Mouse (Mus musculus) bone marrow macrophage, adult 2 months (primary cell): ENCODE data around the gene Sirpa. TPM values are rescaled to one million over a fixed set of nuclear protein-coding genes. Genes with fewer than 3 reads are reported as not detected.

Source experiments
- H3K27ac ChIP-seq: 2 replicates; pipeline ENCODE4 v1.5.1; 2012; ENCODE audit warnings: low read depth, low read length; ENCODE audit not compliant: insufficient read depth
- H3K4me1 ChIP-seq: 2 replicates; pipeline ENCODE4 v1.6.1; 2012; ENCODE audit warnings: low read length; ENCODE audit not compliant: control insufficient read depth, insufficient read depth
- H3K4me3 ChIP-seq: 2 replicates; pipeline ENCODE4 v1.5.1; 2012; ENCODE audit warnings: mild to moderate bottlenecking, low read length, moderate library complexity; ENCODE audit not compliant: insufficient read depth
- CTCF ChIP-seq: IDR thresholded peaks from 2 replicates; pipeline ENCODE4 v1.5.1; 2012; ENCODE audit warnings: low read depth, mild to moderate bottlenecking, low read length, moderate library complexity
- POLR2A ChIP-seq: IDR thresholded peaks from 2 replicates; pipeline ENCODE4 v1.6.1; 2012; ENCODE audit warnings: mild to moderate bottlenecking, low read depth, low read length, borderline replicate concordance
- polyA plus RNA-seq: library from polyadenylated mRNA; stranded (reverse); fragments of >200 nt; gene quantifications from 2 replicates; pipeline ENCODE4 v1.2.4, GENCODE M21; 2012; ENCODE audit not compliant: missing spikeins, insufficient read depth, insufficient read length

Sirpa gene
- polyA plus RNA-seq, 1 experiment: 1,400 TPM

DNA sequence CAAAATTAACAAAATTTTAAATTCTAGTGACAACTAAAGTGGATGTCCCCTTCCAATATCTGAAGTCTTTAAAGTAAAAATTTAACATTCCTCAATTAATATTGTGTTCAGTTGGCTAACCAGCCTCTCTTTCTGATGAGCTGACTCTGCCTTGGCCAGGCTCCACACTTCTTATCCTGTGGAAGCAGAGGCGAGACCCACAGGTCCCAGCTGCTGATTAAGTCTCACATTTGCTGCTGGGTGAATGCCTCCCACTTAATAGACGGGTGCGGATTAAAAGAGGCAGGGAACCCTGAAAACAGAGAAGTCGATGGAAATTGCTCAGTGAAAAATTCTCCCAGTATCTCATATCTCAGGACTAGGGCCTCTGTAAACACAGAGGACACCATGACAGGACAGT is 69.8 kb downstream of the Sirpa start:
- H3K4me1 ChIP-seq: no peaks in the 10 kb centered on the region
- H3K27ac ChIP-seq: no peak overlapping the region
- no peak for TF ChIP-seq CTCF

DNA sequence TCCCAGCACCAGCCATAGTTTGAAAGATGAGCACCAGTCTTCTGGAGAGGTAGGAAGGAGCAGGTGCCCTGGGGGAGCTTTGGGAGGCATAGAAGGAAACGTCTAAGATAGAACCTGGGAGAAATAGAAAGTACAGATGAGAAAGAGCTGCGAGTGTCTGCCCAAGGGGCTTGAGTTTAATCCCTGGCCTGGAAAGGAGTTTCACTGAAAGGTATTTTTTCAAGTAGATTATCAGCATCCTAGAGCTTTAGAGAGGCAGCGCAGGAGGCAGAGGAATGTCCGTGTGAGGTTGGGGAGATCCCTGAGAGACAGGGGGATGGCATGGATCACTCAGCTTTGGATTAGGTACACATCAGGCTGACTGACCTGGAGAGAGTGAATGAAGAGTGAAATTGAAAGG is 79.3 kb downstream of the Sirpa start:
- no peaks in the 10 kb centered on the region for H3K4me1 ChIP-seq
- no peak overlapping the region for H3K4me3 ChIP-seq
- H3K27ac ChIP-seq: no peak overlapping the region
- TF ChIP-seq CTCF: no peak
- TF ChIP-seq POLR2A: no peak

More for the DNA sequence above, 69.8 kb downstream of the Sirpa start:
- no peak overlapping the region for H3K4me3 ChIP-seq

DNA sequence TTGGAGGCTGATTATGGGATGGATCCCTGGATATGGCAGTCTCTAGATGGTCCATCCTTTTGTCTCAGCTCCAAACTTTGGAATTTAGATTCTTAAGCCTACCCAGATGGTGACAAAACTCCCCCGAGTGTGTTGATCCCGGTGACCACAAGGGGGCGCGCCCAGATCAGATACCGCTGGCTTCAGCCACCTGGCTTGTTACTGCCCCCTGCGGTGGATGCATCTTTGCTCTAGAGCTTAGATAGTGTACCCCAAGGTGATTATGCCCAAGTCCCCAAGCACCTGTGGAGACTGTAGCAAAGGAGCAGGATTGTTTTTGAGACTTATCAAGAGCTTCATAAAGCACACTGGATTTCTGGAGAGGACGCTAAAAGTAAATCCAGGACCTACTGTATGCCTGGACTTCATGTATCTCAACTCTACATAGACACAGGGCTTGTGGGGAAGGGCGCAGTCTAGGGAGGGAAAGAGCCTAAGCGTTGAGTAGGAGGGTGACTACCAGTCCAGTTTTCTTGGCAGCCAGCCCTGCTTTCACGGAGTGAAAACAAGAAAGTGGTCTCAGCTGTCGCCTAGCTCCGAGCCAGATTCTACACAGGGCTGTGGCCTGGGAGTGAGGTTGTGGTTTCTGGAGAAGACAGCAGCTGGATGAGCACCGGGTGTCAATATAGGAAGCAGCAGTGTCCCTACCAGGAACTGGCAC is 82.5 kb downstream of the Sirpa start:
- Histone ChIP-seq H3K4me3 (no peak overlapping the region), H3K27ac (no peak overlapping the region), H3K4me1 (no peaks in the 10 kb centered on the region)
- TF ChIP-seq CTCF (peak; percentile 99), POLR2A (no peak)

DNA sequence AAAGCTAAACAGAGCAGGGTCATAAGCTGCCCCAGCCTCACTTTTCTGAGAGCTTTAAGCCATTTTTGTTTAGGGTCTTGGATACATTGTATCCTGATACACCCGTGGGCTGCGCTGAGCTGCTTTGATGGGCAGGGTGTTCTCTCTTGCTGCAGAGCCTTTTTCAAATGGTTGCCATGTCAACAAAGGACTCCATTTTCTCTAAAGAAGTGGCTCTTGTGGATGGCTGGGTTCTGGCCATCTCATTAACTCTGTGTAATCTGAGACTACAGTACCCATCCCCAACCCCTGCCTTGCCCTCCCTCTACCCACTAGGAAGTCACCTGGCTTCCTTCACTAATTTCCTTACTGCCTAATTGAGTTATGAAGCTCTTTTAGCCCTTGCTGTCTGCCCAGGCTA is 85.0 kb downstream of the Sirpa start:
- no peak overlapping the region for H3K4me3 ChIP-seq
- no peak overlapping the region for H3K27ac ChIP-seq
- H3K4me1 ChIP-seq: no peaks in the 10 kb centered on the region
- TF ChIP-seq POLR2A: no peak
- TF ChIP-seq CTCF: no peak

DNA sequence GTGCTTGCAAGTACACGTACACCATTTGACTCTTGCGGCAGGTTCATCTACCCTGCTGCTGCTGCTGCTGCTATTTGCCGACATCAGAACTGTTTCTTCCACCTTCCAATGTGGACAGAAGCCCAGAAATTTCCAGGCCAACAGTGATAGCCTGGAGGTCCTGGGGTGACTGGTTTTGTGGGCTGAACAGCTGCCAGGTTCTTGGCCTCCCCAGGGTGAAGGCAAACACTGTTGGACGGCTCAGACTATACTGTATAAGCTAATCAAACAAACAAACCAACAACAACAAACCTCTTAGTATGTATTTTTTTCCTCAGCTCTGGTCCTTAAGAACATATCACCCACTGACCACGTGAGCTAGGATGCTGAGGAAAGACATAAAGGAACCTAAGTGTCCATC is 86.4 kb downstream of the Sirpa start:
- no peak for TF ChIP-seq CTCF
- no peak overlapping the region for H3K4me3 ChIP-seq
- H3K4me1 ChIP-seq: no peaks in the 10 kb centered on the region
- H3K27ac ChIP-seq: no peak overlapping the region

DNA sequence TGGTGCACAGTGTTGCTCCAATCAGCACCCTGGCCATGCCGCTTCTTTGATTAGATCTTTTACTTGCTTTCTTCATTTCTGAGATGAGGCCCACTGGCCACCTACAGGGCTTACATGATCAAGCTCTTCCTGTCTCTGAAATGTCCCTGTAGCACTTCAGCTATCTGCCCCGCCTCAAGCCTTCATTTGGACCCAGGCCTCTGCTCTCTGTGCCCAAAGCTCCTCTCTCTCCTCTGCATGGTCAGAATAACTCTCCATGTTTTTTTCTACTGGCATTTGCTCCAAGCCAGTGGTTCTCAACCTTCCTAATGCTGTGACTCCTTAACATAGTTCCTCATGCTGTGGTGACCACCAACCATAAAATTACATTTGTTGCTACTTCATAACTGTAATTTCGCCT is 87.6 kb downstream of the Sirpa start:
- TF ChIP-seq CTCF: no peak
- TF ChIP-seq POLR2A: no peak
- H3K27ac ChIP-seq: no peak overlapping the region
- no peaks in the 10 kb centered on the region for H3K4me1 ChIP-seq
- no peak overlapping the region for H3K4me3 ChIP-seq

Other genes starting within 250 kb of the Sirpa start
- 26.0 and 30.4 TPM in 2 replicates for gene Il1b, start 221.7 kb upstream of the Sirpa start, polyA plus RNA-seq
- gene F830045P16Rik, start 56.2 kb upstream of the Sirpa start, polyA plus RNA-seq: 0.28 and 0.41 TPM in 2 replicates
- gene Pdyn, start 107.0 kb downstream of the Sirpa start, polyA plus RNA-seq: not detected in 2 replicates
- gene Stk35, start 207.7 kb downstream of the Sirpa start, polyA plus RNA-seq: 18.0 and 18.8 TPM in 2 replicates